Mouse (Mus musculus): ENCODE measurements around the gene Atad1. TPM values are rescaled to one million over a fixed set of nuclear protein-coding genes. Genes with fewer than 3 reads are reported as not detected.

The Atad1 gene
- 46.6 and 66.3 TPM in 2 replicates for polyA plus RNA-seq (2012; rRNA removed)

DNA sequence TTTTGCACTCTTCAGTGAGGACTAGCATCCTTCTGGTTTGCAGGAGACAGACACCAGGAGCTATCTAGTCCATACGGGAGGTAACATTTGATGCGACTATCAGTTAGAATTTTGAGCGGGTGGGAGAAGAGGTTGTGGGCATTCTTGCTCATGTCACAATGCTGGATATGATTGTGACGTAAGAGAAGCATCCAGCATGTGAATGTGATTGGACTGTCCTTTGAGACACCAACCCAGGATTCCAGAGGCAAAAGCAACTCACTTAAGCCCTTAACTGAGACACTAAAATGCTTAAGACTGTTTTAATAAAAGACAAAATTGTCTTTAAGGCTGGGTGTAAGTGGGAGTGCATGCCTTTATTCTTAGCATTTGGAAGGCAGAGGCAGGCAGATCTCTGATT is at the start of gene Atad1:
Gene Atad1, minus strand, starts transcription at position 101 of the 400 bp plus-strand sequence.

GRCm38 (mm10) chr19:32756900-32757725 is 17.5 kb upstream of the Atad1 start, which contains the start of gene Pten:
Gene Pten, plus strand, starts transcription at chr19:32757497.

Other genes starting within 250 kb of the Atad1 start
- 1.4 and 4.6 TPM in 2 replicates for gene Papss2, start 144.0 kb downstream of the Atad1 start, polyA plus RNA-seq (2012; rRNA removed)
- gene Pten, start 17.7 kb upstream of the Atad1 start, polyA plus RNA-seq (2012; rRNA removed), result 14.1 and 23.9 TPM in 2 replicates